Mouse (Mus musculus): ENCODE results near the gene Csnk2a1. TPM values are rescaled to one million over a fixed set of nuclear protein-coding genes. Genes with fewer than 3 reads are reported as not detected.
A peak's percentile ranks its signal among the peaks of the same experiment; 100 is the strongest.
"Not testable (repeated sequence)": the region's sequence is repeated elsewhere in the genome, so short reads cannot be mapped to it uniquely, and the experiment has no call there.

Gene Csnk2a1
- polyA plus RNA-seq, 1 experiment from 2014 or later = 135 TPM

DNA sequence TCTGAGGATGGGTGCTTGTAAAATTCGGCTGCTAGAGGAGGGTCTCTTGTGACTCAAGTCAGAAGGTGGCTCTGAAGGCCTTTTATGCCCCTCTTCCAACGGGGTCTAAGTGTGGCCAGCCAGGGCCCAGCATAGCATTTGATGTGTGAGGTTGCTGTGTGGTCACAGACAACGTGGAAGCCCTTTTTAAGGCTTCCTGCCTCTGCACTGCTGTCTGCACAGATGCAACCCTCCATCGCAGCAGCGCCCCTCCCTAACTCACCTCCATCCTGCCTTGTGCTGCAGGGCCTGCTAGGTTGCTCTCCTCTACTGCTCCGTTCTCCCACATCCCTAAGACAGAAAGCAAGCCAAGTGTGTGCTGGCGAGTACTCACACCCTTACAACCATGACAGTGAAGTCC is 36.5 kb upstream of the Csnk2a1 start:
- no peak for DNase-seq (ENCODE audit: low spot score)
- ATAC-seq (ENCODE audit: low FRiP score) = no peak
- Histone ChIP-seq H3K9me3 (ENCODE audit: control insufficient read depth, low read length) (no peaks in the 10 kb centered on the region), H3K27me3 (ENCODE audit: control insufficient read depth, insufficient read depth, low read length) (no peaks in the 10 kb centered on the region), H3K4me1 (replicated peaks; ENCODE audit: control insufficient read depth, insufficient read depth, low read length) (no peaks in the 10 kb centered on the region), H3K4me2 (replicated peaks; ENCODE audit: low read depth, low read length) (no peak overlapping the region), H3K36me3 (ENCODE audit: control insufficient read depth, insufficient read depth, low read length) (no peaks in the 10 kb centered on the region), H3K27ac (ENCODE audit: low read depth, low read length) (no peak overlapping the region), H3K4me3 (ENCODE audit: low read depth, low read length) (no peak overlapping the region), H3K9ac (ENCODE audit: low read depth, low read length) (no peak overlapping the region)
- WGBS = 75% methylated on average over 7 of the region's 7 CpGs

DNA sequence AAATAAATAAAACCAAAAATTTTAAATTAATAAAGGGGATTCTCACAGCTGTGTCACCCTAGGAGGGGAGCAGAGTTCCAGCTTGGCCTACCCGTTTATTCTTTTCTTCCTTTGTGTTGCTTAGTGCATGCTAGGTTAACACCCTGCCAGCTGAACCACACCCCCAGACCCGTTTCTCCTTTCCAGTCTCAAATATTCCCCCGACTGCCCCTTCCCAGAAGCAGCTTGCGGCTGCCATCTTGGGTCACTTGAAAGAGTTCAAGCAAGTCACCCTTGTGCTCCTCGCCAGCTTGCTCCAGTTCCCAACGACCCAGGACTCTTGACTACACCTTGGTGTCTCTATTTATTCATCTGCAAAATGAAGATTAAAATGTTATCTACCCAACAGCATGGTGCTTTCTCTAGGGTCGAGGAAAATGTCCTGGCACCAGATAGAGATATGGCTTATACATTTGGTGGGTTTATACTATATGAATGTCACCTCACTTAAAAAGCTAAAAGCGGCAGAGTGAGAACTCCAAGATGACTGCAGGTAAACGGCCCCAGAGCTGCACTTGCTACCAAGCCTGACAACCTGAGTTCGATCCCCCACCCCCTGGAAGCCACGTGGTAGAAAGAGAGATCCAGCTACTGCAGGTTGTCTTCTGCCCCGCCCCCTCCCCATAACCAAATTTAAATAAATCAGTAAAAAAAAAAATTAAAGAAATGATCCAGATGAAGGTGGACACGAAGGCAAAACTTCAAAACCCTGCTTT is 33.9 kb upstream of the Csnk2a1 start:
- Histone ChIP-seq H3K9ac (ENCODE audit: low read depth, low read length) (no peak overlapping the region), H3K4me1 (replicated peaks; ENCODE audit: control insufficient read depth, insufficient read depth, low read length) (no peaks in the 10 kb centered on the region), H3K4me2 (replicated peaks; ENCODE audit: low read depth, low read length) (no peak overlapping the region), H3K4me3 (ENCODE audit: low read depth, low read length) (no peak overlapping the region), H3K9me3 (ENCODE audit: control insufficient read depth, low read length) (no peaks in the 10 kb centered on the region), H3K27me3 (ENCODE audit: control insufficient read depth, insufficient read depth, low read length) (no peaks in the 10 kb centered on the region), H3K27ac (ENCODE audit: low read depth, low read length) (no peak overlapping the region), H3K36me3 (ENCODE audit: control insufficient read depth, insufficient read depth, low read length) (no peaks in the 10 kb centered on the region)
- WGBS = 77% methylated on average over 13 of the region's 13 CpGs
- ATAC-seq (ENCODE audit: low FRiP score) (no peak), DNase-seq (ENCODE audit: low spot score) (no peak)

DNA sequence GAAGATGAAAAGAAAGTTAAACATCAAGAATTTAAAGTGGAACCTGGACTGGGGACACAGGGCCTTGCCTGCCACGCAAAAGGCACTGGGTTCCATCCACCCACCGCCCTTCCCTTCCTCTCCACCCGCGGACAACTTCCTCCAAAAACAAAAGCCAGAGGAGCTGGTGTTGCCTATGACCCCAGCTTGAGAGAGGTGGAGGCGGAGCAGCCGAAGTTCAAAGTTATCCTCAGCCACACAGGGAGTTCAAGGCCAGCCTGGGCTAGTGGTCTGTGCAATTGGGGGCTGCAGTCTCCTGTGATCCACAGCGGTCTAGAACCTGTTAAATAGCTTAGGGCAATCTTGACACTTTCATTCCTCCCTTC is 33.3 kb upstream of the Csnk2a1 start:
- DNase-seq (ENCODE audit: low spot score) (no peak), ATAC-seq (ENCODE audit: low FRiP score) (no peak)
- no peak overlapping the region for H3K9ac ChIP-seq (ENCODE audit: low read depth, low read length)
- no peak overlapping the region for H3K27ac ChIP-seq (ENCODE audit: low read depth, low read length)
- WGBS = 74% methylated on average over 7 of the region's 7 CpGs
- H3K4me2 ChIP-seq (replicated peaks; ENCODE audit: low read depth, low read length) = no peak overlapping the region
- no peaks in the 10 kb centered on the region for H3K27me3 ChIP-seq (ENCODE audit: control insufficient read depth, insufficient read depth, low read length)
- H3K36me3 ChIP-seq (ENCODE audit: control insufficient read depth, insufficient read depth, low read length) = no peaks in the 10 kb centered on the region
- no peaks in the 10 kb centered on the region for H3K4me1 ChIP-seq (replicated peaks; ENCODE audit: control insufficient read depth, insufficient read depth, low read length)
- no peaks in the 10 kb centered on the region for H3K9me3 ChIP-seq (ENCODE audit: control insufficient read depth, low read length)
- H3K4me3 ChIP-seq (ENCODE audit: low read depth, low read length) = no peak overlapping the region

DNA sequence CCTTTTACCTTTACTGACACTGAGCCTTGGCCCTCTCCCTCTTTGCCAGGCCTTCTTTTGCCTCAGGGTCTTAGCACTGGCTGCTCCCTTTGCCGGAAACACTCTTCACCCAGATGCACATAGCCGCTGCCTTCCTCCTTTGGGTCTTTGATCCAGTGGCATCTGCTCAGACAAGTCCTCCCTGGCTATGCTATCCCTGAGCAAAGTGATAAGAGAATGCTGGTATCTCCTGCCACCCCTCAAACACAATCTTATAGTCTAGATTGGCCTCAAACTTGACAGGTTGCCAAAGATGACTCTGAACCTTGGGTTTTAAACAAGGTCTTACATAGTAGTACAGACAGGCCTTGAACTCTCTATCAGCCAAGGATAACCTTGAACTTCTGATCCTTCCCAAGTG is 32.1 kb upstream of the Csnk2a1 start:
- Histone ChIP-seq H3K9me3 (ENCODE audit: control insufficient read depth, low read length) (no peaks in the 10 kb centered on the region), H3K36me3 (ENCODE audit: control insufficient read depth, insufficient read depth, low read length) (no peaks in the 10 kb centered on the region), H3K27me3 (ENCODE audit: control insufficient read depth, insufficient read depth, low read length) (no peaks in the 10 kb centered on the region), H3K4me3 (ENCODE audit: low read depth, low read length) (no peak overlapping the region), H3K4me2 (replicated peaks; ENCODE audit: low read depth, low read length) (no peak overlapping the region), H3K9ac (ENCODE audit: low read depth, low read length) (no peak overlapping the region), H3K4me1 (replicated peaks; ENCODE audit: control insufficient read depth, insufficient read depth, low read length) (no peaks in the 10 kb centered on the region), H3K27ac (ENCODE audit: low read depth, low read length) (no peak overlapping the region)
- DNase-seq (ENCODE audit: low spot score) (no peak), ATAC-seq (ENCODE audit: low FRiP score) (no peak)
- WGBS = 88% methylated on average over 2 of the region's 2 CpGs

DNA sequence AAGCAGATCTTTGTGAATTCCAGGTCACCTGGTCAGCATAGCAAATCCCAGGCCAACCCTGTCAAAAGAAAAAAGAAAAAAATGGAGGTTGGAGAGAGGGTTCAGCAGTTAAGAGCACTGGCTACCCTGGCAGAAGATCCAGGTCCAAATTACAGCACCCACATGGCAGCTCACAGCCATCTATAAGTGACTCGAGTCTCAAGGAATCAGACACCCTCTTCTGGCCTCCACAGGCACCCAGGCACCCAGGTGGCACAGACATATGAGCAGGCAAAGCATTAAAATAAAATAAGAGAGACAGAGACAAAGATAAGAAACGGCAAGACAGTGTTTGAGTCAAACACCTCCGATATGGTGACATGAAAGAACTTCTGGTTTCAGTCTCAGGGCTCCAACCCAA is 29.7 kb upstream of the Csnk2a1 start:
- peak; percentile 47; the same call in 1 of the 2 replicates for ATAC-seq (ENCODE audit: low FRiP score)
- no peak for DNase-seq (ENCODE audit: low spot score)
- H3K9ac ChIP-seq (ENCODE audit: low read depth, low read length) = no peak overlapping the region
- no peak overlapping the region for H3K4me3 ChIP-seq (ENCODE audit: low read depth, low read length)
- no peaks in the 10 kb centered on the region for H3K9me3 ChIP-seq (ENCODE audit: control insufficient read depth, low read length)
- 44% methylated on average over 3 of the region's 3 CpGs for WGBS
- H3K36me3 ChIP-seq (ENCODE audit: control insufficient read depth, insufficient read depth, low read length) = no peaks in the 10 kb centered on the region
- H3K27me3 ChIP-seq (ENCODE audit: control insufficient read depth, insufficient read depth, low read length) = no peaks in the 10 kb centered on the region
- no peak overlapping the region for H3K4me2 ChIP-seq (replicated peaks; ENCODE audit: low read depth, low read length)
- H3K4me1 ChIP-seq (replicated peaks; ENCODE audit: control insufficient read depth, insufficient read depth, low read length) = no peaks in the 10 kb centered on the region
- no peak overlapping the region for H3K27ac ChIP-seq (ENCODE audit: low read depth, low read length)

DNA sequence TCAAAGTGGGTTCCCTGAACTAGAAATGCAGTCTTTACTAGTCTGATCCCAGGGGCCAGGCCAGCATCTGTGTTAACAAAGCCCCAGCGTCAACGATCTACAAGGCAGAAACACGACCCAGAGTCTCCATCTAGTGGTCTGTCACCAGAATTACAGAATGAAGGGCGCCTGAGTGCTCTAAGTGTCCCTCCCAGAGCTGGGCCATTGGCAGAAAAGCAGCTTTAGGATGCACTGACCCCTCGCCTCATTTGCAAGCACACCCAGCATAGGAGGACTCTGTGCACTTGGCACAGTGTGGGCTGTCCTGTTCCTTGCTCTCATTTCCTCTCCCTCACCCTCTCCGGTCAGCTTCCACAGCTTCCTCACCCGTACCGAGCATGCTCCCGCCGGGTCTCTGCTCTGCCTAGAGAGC is 29.3 kb upstream of the Csnk2a1 start:
- Histone ChIP-seq H3K4me3 (ENCODE audit: low read depth, low read length) (no peak overlapping the region), H3K9me3 (ENCODE audit: control insufficient read depth, low read length) (no peaks in the 10 kb centered on the region), H3K27ac (ENCODE audit: low read depth, low read length) (no peak overlapping the region), H3K4me2 (replicated peaks; ENCODE audit: low read depth, low read length) (no peak overlapping the region), H3K36me3 (ENCODE audit: control insufficient read depth, insufficient read depth, low read length) (no peaks in the 10 kb centered on the region), H3K4me1 (replicated peaks; ENCODE audit: control insufficient read depth, insufficient read depth, low read length) (no peaks in the 10 kb centered on the region), H3K27me3 (ENCODE audit: control insufficient read depth, insufficient read depth, low read length) (no peaks in the 10 kb centered on the region), H3K9ac (ENCODE audit: low read depth, low read length) (no peak overlapping the region)
- DNase-seq (ENCODE audit: low spot score) (peak; percentile 91), ATAC-seq (ENCODE audit: low FRiP score) (peak; percentile 84)
- 45% methylated on average over 10 of the region's 10 CpGs for WGBS

DNA sequence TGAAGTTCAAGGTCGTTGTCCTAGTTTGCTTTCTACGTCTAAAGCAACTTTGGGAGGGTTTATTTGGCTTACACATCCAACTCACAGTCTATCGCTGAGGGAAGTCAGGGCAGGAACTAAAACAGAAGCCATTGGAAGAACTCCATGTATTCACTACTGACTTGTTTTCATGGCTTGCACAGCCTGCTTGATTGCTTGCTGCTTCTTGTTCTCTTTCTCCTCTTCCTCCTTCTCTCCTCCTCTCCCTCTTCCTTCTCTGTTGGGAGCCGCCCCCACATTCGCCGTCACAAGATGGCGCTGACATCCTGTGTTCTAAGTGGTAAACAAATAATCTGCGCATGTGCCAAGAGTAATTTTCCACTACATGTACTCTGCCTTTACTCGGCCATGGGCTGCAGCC is 20.5 kb upstream of the Csnk2a1 start:
- H3K27me3 ChIP-seq (ENCODE audit: control insufficient read depth, insufficient read depth, low read length); H3K4me1 ChIP-seq (replicated peaks; ENCODE audit: control insufficient read depth, insufficient read depth, low read length); H3K4me3 ChIP-seq (ENCODE audit: low read depth, low read length); H3K4me2 ChIP-seq (replicated peaks; ENCODE audit: low read depth, low read length); H3K9me3 ChIP-seq (ENCODE audit: control insufficient read depth, low read length); H3K36me3 ChIP-seq (ENCODE audit: control insufficient read depth, insufficient read depth, low read length); ATAC-seq (ENCODE audit: low FRiP score); H3K27ac ChIP-seq (ENCODE audit: low read depth, low read length); H3K9ac ChIP-seq (ENCODE audit: low read depth, low read length); DNase-seq (ENCODE audit: low spot score): not testable (repeated sequence)
- 92% methylated on average over 7 of the region's 9 CpGs for WGBS

DNA sequence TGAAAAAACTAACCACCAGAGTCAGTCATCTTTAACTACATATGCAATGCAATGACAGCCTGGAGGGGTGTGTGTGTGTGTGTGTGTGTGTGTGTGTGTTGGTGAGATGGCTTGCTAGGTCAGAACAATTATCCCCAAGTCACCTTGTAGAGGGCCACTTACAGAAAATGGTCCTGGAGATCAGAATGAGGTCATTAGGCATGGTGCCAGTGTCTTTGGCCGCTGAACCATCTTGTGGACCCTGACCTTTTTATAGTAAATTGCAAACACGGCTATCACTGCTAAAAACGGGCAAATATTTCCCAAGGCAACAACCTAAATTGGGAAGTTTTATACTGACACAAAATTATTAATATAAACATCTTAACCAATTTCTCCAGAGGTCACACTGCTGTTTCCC is 14.8 kb upstream of the Csnk2a1 start:
- Histone ChIP-seq H3K4me2 (replicated peaks; ENCODE audit: low read depth, low read length) (no peak overlapping the region), H3K4me1 (replicated peaks; ENCODE audit: control insufficient read depth, insufficient read depth, low read length) (no peaks in the 10 kb centered on the region), H3K27ac (ENCODE audit: low read depth, low read length) (no peak overlapping the region), H3K36me3 (ENCODE audit: control insufficient read depth, insufficient read depth, low read length) (no peaks in the 10 kb centered on the region), H3K27me3 (ENCODE audit: control insufficient read depth, insufficient read depth, low read length) (no peaks in the 10 kb centered on the region), H3K9ac (ENCODE audit: low read depth, low read length) (no peak overlapping the region), H3K4me3 (ENCODE audit: low read depth, low read length) (no peak overlapping the region), H3K9me3 (ENCODE audit: control insufficient read depth, low read length) (no peaks in the 10 kb centered on the region)
- DNase-seq (ENCODE audit: low spot score) (no peak), ATAC-seq (ENCODE audit: low FRiP score) (no peak)
- 93% methylated on average over 3 of the region's 3 CpGs for WGBS

DNA sequence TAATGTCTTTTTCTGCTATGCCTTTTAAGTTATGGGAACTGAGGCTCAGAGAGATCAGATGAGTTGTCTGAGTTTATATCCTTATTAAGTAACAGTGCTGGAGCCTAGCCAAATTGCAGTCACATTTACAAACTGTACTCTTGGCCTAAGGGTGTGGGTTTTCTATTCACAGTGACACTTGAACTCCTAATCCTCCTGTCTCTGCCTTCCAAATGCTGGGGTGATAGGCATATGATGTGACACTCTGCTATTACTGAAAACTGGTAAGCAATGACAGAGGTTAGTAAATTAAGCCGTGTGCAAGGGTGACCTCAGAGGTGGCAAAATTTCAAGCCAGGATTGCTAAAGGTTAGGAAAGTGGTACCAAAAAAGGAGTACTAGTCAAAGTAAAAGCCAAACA is 9.7 kb upstream of the Csnk2a1 start:
- Histone ChIP-seq H3K27me3 (ENCODE audit: control insufficient read depth, insufficient read depth, low read length) (no peaks in the 10 kb centered on the region), H3K4me1 (replicated peaks; ENCODE audit: control insufficient read depth, insufficient read depth, low read length) (no peaks in the 10 kb centered on the region), H3K27ac (ENCODE audit: low read depth, low read length) (no peak overlapping the region), H3K4me2 (replicated peaks; ENCODE audit: low read depth, low read length) (no peak overlapping the region), H3K9me3 (ENCODE audit: control insufficient read depth, low read length) (no peaks in the 10 kb centered on the region), H3K9ac (ENCODE audit: low read depth, low read length) (no peak overlapping the region), H3K4me3 (ENCODE audit: low read depth, low read length) (no peak overlapping the region), H3K36me3 (ENCODE audit: control insufficient read depth, insufficient read depth, low read length) (no peaks in the 10 kb centered on the region)
- ATAC-seq (ENCODE audit: low FRiP score) = no peak
- 74% methylated on average over 1 of the region's 1 CpGs for WGBS
- DNase-seq (ENCODE audit: low spot score) = no peak

Measured in hindbrain, embryonic 11.5 days (tissue).